Comparison of ENCODE assay signal across 8 mouse cellular contexts in genomic region chr13:23739069-23739921, GRCm38 (mm10). TPM values are rescaled to one million over a fixed set of nuclear protein-coding genes. Genes with fewer than 3 reads are reported as not detected.
DNase-seq lines count a peak whose midpoint lies in the region; ATAC-seq and TF ChIP-seq lines count a peak whose summit lies in the region.

No protein-coding gene starts in this region.

- WGBS in heart, embryonic 11.5 days (ENCODE audit: insufficient replicate concordance): under 1% methylated on average over 39 of the region's 39 CpGs
- WGBS in kidney, embryonic 15.5 days: 0% methylated on average over 39 of the region's 39 CpGs
- whole genome bisulfite sequencing in limb, embryonic 15.5 days: under 1% methylated on average over 39 of the region's 39 CpGs
- WGBS in midbrain, postnatal 0 days: 1% methylated on average over 39 of the region's 39 CpGs

- H3K4me2 ChIP-seq in heart, embryonic 11.5 days: peak overlapping the region; percentile 95
- H3K4me2 ChIP-seq in kidney, embryonic 15.5 days: peak overlapping the region; percentile 89
- peak overlapping the region; percentile 93 for H3K4me2 ChIP-seq in limb, embryonic 15.5 days
- peak overlapping the region; percentile 99 for H3K4me2 ChIP-seq in midbrain, postnatal 0 days (ENCODE audit: low read depth, low read length, poor library complexity, severe bottlenecking)

- peaks cover 4% of the 10 kb centered on the region; the same call in 1 of the 2 replicates for H3K4me1 ChIP-seq in heart, embryonic 11.5 days (ENCODE audit: control insufficient read depth, insufficient read depth, low read length)
- H3K4me1 ChIP-seq in kidney, embryonic 15.5 days: peaks cover 19% of the 10 kb centered on the region
- peaks cover 11% of the 10 kb centered on the region; the same call in 1 of the 2 replicates for H3K4me1 ChIP-seq in limb, embryonic 15.5 days
- no peaks in the 10 kb centered on the region for H3K4me1 ChIP-seq in midbrain, postnatal 0 days (ENCODE audit: insufficient read depth, low read length)

- peak overlapping the region; percentile 100 for H3K27ac ChIP-seq in heart, embryonic 11.5 days (ENCODE audit: low read depth, low read length)
- H3K27ac ChIP-seq in kidney, embryonic 15.5 days: peak overlapping the region; percentile 100
- H3K27ac ChIP-seq in limb, embryonic 15.5 days: peak overlapping the region; percentile 98
- peak overlapping the region; percentile 78 for H3K27ac ChIP-seq in midbrain, postnatal 0 days (ENCODE audit: low read depth, low read length)

- peak; percentile 71 for ATAC-seq in erythroblast, adult 5-6 weeks (replicated peaks; ENCODE audit: low FRiP score, poor library complexity, severe bottlenecking)
- peak; percentile 82 for ATAC-seq in heart, embryonic 11.5 days (replicated peaks; ENCODE audit: insufficient number of reproducible peaks, low FRiP score, low TSS enrichment)
- peak; percentile 95 for ATAC-seq in kidney, embryonic 15.5 days (replicated peaks; ENCODE audit: low FRiP score)
- peak; percentile 94 for ATAC-seq in limb, embryonic 15.5 days (ENCODE audit: insufficient number of reproducible peaks, low FRiP score, low TSS enrichment, low read depth)
- peak; percentile 89 for ATAC-seq in midbrain, postnatal 0 days (ENCODE audit: low FRiP score)

- no peaks in the 10 kb centered on the region for H3K27me3 ChIP-seq in heart, embryonic 11.5 days (ENCODE audit: control insufficient read depth, insufficient read depth, low read length)
- no peaks in the 10 kb centered on the region for H3K27me3 ChIP-seq in kidney, embryonic 15.5 days
- H3K27me3 ChIP-seq in limb, embryonic 15.5 days: no peaks in the 10 kb centered on the region
- no peaks in the 10 kb centered on the region for H3K27me3 ChIP-seq in midbrain, postnatal 0 days (ENCODE audit: insufficient read depth, low read length)

- peak; percentile 90 to 91 for DNase-seq in B cell, adult 2 months
- DNase-seq in brain, adult 2 months (ENCODE audit: low read depth, low spot score): peak; percentile 99
- DNase-seq in midbrain, postnatal 0 days (ENCODE audit: low spot score): peak; percentile 97
- DNase-seq in spleen, postnatal 14 days (ENCODE audit: low spot score in 2 of 2): peak; percentile 85 to 90

- H3K9ac ChIP-seq in heart, embryonic 11.5 days (ENCODE audit: low read depth, low read length): peak overlapping the region; percentile 96
- peak overlapping the region; percentile 80 for H3K9ac ChIP-seq in kidney, embryonic 15.5 days
- H3K9ac ChIP-seq in limb, embryonic 15.5 days: peak overlapping the region; percentile 61
- H3K9ac ChIP-seq in midbrain, postnatal 0 days (replicated peaks; ENCODE audit: low read length, poor library complexity, severe bottlenecking): peak overlapping the region; percentile 55

- TF ChIP-seq CTCF in midbrain, postnatal 0 days (IDR thresholded peaks at IDR 0.05): no peak

- H3K4me3 ChIP-seq in heart, embryonic 11.5 days (ENCODE audit: low read depth, low read length): peak overlapping the region; percentile 69
- peak overlapping the region; percentile 61 for H3K4me3 ChIP-seq in kidney, embryonic 15.5 days (replicated peaks)
- H3K4me3 ChIP-seq in limb, embryonic 15.5 days: peak overlapping the region; percentile 57
- H3K4me3 ChIP-seq in midbrain, postnatal 0 days (ENCODE audit: low read depth, low read length): peak overlapping the region; percentile 56

- H3K36me3 ChIP-seq in heart, embryonic 11.5 days (ENCODE audit: control insufficient read depth, insufficient read depth, low read length): no peaks in the 10 kb centered on the region
- H3K36me3 ChIP-seq in kidney, embryonic 15.5 days: no peaks in the 10 kb centered on the region
- no peaks in the 10 kb centered on the region for H3K36me3 ChIP-seq in limb, embryonic 15.5 days
- no peaks in the 10 kb centered on the region for H3K36me3 ChIP-seq in midbrain, postnatal 0 days (ENCODE audit: insufficient read depth, low read length)

- no peaks in the 10 kb centered on the region for H3K9me3 ChIP-seq in heart, embryonic 11.5 days (replicated peaks; ENCODE audit: control insufficient read depth, low read length)
- no peaks in the 10 kb centered on the region for H3K9me3 ChIP-seq in kidney, embryonic 15.5 days (replicated peaks)
- no peaks in the 10 kb centered on the region for H3K9me3 ChIP-seq in limb, embryonic 15.5 days
- no peaks in the 10 kb centered on the region for H3K9me3 ChIP-seq in midbrain, postnatal 0 days (ENCODE audit: low read length)

RNA-seq across cellular contexts. Expression of gene Hist1h1c, which starts 0.7 kb away (rescaled TPM):
- total RNA-seq in erythroblast, adult 5-6 weeks (2015; ENCODE audit: low replicate concordance): 188 and 215 TPM in 2 replicates
- total RNA-seq in erythroblast, adult 5-6 weeks (2017; ENCODE audit: low replicate concordance): 1,447 and 1,942 TPM in 2 replicates
- 24.6 TPM in 2 replicates for polyA plus RNA-seq in heart, embryonic 11.5 days (2014; fragmentation: Nextera tagmentation; extraction: Ambion mirVana)
- polyA plus RNA-seq in kidney, embryonic 15.5 days (2015; fragmentation: Nextera tagmentation; extraction: Ambion mirVana): 24.1 and 27.2 TPM in 2 replicates
- 28.0 and 31.1 TPM in 2 replicates for polyA plus RNA-seq in limb, embryonic 15.5 days (2015; fragmentation: Nextera tagmentation; extraction: Ambion mirVana)
- total RNA-seq in midbrain, postnatal 0 days (2014; rRNA removed): 243 and 275 TPM in 2 replicates
- 26.1 and 26.5 TPM in 2 replicates for polyA plus RNA-seq in midbrain, postnatal 0 days (2015; fragmentation: Nextera tagmentation; extraction: Ambion mirVana)

RNA-seq across cellular contexts. Expression of gene Hist1h3c, which starts 6.1 kb away (rescaled TPM):
- 41.1 and 59.8 TPM in 2 replicates for total RNA-seq in erythroblast, adult 5-6 weeks (2015; ENCODE audit: low replicate concordance)
- total RNA-seq in erythroblast, adult 5-6 weeks (2017; ENCODE audit: low replicate concordance): 178 and 330 TPM in 2 replicates
- polyA plus RNA-seq in heart, embryonic 11.5 days (2014; fragmentation: Nextera tagmentation; extraction: Ambion mirVana): 4.1 and 4.5 TPM in 2 replicates
- polyA plus RNA-seq in kidney, embryonic 15.5 days (2015; fragmentation: Nextera tagmentation; extraction: Ambion mirVana): 12.6 and 13.5 TPM in 2 replicates
- 5.8 and 6.6 TPM in 2 replicates for polyA plus RNA-seq in limb, embryonic 15.5 days (2015; fragmentation: Nextera tagmentation; extraction: Ambion mirVana)
- total RNA-seq in midbrain, postnatal 0 days (2014; rRNA removed): 206 and 420 TPM in 2 replicates
- polyA plus RNA-seq in midbrain, postnatal 0 days (2015; fragmentation: Nextera tagmentation; extraction: Ambion mirVana): not detected in 2 replicates

RNA-seq across cellular contexts. Expression of gene Hist1h2bb, which starts 7.2 kb away (rescaled TPM):
- total RNA-seq in erythroblast, adult 5-6 weeks (2015; ENCODE audit: low replicate concordance): 79.4 and 128 TPM in 2 replicates
- total RNA-seq in erythroblast, adult 5-6 weeks (2017; ENCODE audit: low replicate concordance): 1,415 and 1,638 TPM in 2 replicates
- 1.2 and 2.7 TPM in 2 replicates for polyA plus RNA-seq in heart, embryonic 11.5 days (2014; fragmentation: Nextera tagmentation; extraction: Ambion mirVana)
- 3.8 and 4.5 TPM in 2 replicates for polyA plus RNA-seq in kidney, embryonic 15.5 days (2015; fragmentation: Nextera tagmentation; extraction: Ambion mirVana)
- 2.0 and 2.1 TPM in 2 replicates for polyA plus RNA-seq in limb, embryonic 15.5 days (2015; fragmentation: Nextera tagmentation; extraction: Ambion mirVana)
- 491 and 821 TPM in 2 replicates for total RNA-seq in midbrain, postnatal 0 days (2014; rRNA removed)
- polyA plus RNA-seq in midbrain, postnatal 0 days (2015; fragmentation: Nextera tagmentation; extraction: Ambion mirVana): 0.61 TPM in 1 of 2 replicates, not detected in the other

RNA-seq across cellular contexts. Expression of gene Hist1h2ab, which starts 11.6 kb away (rescaled TPM):
- 12.5 and 24.5 TPM in 2 replicates for total RNA-seq in erythroblast, adult 5-6 weeks (2015; ENCODE audit: low replicate concordance)
- 1,181 and 1,326 TPM in 2 replicates for total RNA-seq in erythroblast, adult 5-6 weeks (2017; ENCODE audit: low replicate concordance)
- 16.7 and 18.1 TPM in 2 replicates for polyA plus RNA-seq in heart, embryonic 11.5 days (2014; fragmentation: Nextera tagmentation; extraction: Ambion mirVana)
- 39.2 and 44.8 TPM in 2 replicates for polyA plus RNA-seq in kidney, embryonic 15.5 days (2015; fragmentation: Nextera tagmentation; extraction: Ambion mirVana)
- 23.3 and 37.2 TPM in 2 replicates for polyA plus RNA-seq in limb, embryonic 15.5 days (2015; fragmentation: Nextera tagmentation; extraction: Ambion mirVana)
- 98.5 and 290 TPM in 2 replicates for total RNA-seq in midbrain, postnatal 0 days (2014; rRNA removed)
- 2.1 and 2.4 TPM in 2 replicates for polyA plus RNA-seq in midbrain, postnatal 0 days (2015; fragmentation: Nextera tagmentation; extraction: Ambion mirVana)

RNA-seq across cellular contexts. Expression of gene Hist1h3b, which starts 12.8 kb away (rescaled TPM):
- total RNA-seq in erythroblast, adult 5-6 weeks (2015; ENCODE audit: low replicate concordance): 179 and 183 TPM in 2 replicates
- 251 and 270 TPM in 2 replicates for total RNA-seq in erythroblast, adult 5-6 weeks (2017; ENCODE audit: low replicate concordance)
- polyA plus RNA-seq in heart, embryonic 11.5 days (2014; fragmentation: Nextera tagmentation; extraction: Ambion mirVana): 2.7 and 3.7 TPM in 2 replicates
- polyA plus RNA-seq in kidney, embryonic 15.5 days (2015; fragmentation: Nextera tagmentation; extraction: Ambion mirVana): 10.8 and 11.3 TPM in 2 replicates
- polyA plus RNA-seq in limb, embryonic 15.5 days (2015; fragmentation: Nextera tagmentation; extraction: Ambion mirVana): 4.0 and 12.0 TPM in 2 replicates
- total RNA-seq in midbrain, postnatal 0 days (2014; rRNA removed): 124 and 290 TPM in 2 replicates
- 0.50 and 0.51 TPM in 2 replicates for polyA plus RNA-seq in midbrain, postnatal 0 days (2015; fragmentation: Nextera tagmentation; extraction: Ambion mirVana)

Comparison
In these comparisons a context has a peak if more than half of its experiments do, and no peak if none do; other contexts are left out.
1. Peak in every context shown above with its lines: DNase-seq, ATAC-seq, H3K4me3 ChIP-seq and H3K27ac ChIP-seq.